Mouse (Mus musculus) embryonic facial prominence, embryonic 13.5 days (tissue): Measurements from ENCODE around the gene Wdr20. TPM values are rescaled to one million over a fixed set of nuclear protein-coding genes. Genes with fewer than 3 reads are reported as not detected.

Experiments used
- ATAC-seq: fragments of 200-750 bp; cut with Nextera tagmentation; 2 replicates; pipeline ENCODE4 v1.8.0; 2017; ENCODE audit warnings: low read depth; ENCODE audit not compliant: insufficient number of reproducible peaks, insufficient read depth, low FRiP score, low TSS enrichment
- H3K27ac ChIP-seq: fragments of 300-500 bp; sonication (generic); 2 replicates; pipeline ENCODE4 v1.5.1; 2015; ENCODE audit warnings: moderate library complexity, mild to moderate bottlenecking, inconsistent platforms
- H3K27me3 ChIP-seq: fragments of 300-500 bp; sonication (generic); 2 replicates; pipeline ENCODE4 v1.6.1; 2015; ENCODE audit warnings: mild to moderate bottlenecking, inconsistent platforms
- H3K36me3 ChIP-seq: fragments of 300-500 bp; sonication (generic); 2 replicates; pipeline ENCODE4 v1.6.1; 2015; ENCODE audit warnings: mild to moderate bottlenecking, inconsistent platforms
- H3K4me1 ChIP-seq: fragments of 300-500 bp; sonication (generic); 2 replicates; pipeline ENCODE4 v1.6.1; 2015; ENCODE audit warnings: inconsistent platforms
- H3K4me2 ChIP-seq: fragments of 300-500 bp; sonication (generic); 2 replicates; pipeline ENCODE4 v1.6.1; 2015; ENCODE audit warnings: moderate library complexity, mild to moderate bottlenecking, inconsistent platforms
- H3K4me3 ChIP-seq: fragments of 300-500 bp; sonication (generic); 2 replicates; pipeline ENCODE4 v1.5.1; 2015; ENCODE audit warnings: mild to moderate bottlenecking, inconsistent platforms
- H3K9ac ChIP-seq: fragments of 300-500 bp; sonication (generic); 2 replicates; pipeline ENCODE4 v1.6.1; 2015; ENCODE audit warnings: mild to moderate bottlenecking, inconsistent platforms
- H3K9me3 ChIP-seq: fragments of 300-500 bp; sonication (generic); 2 replicates; pipeline ENCODE4 v1.6.1; 2016; ENCODE audit warnings: inconsistent platforms
- WGBS: fragments of 180-500 bp; shearing (Covaris S2); methylation state at CpG from one replicate; pipeline ENCODE4 v1.1.7; 2015; ENCODE audit warnings: mixed read lengths; 5-methylcytosine and 5-hydroxymethylcytosine counted together
- polyA plus RNA-seq: library from polyadenylated mRNA; unstranded; fragments of >200 nt; fragmentation: Nextera tagmentation; extraction: Ambion mirVana; gene quantifications from 2 replicates; pipeline ENCODE4 v1.2.1, GENCODE M21; 2015

Gene Wdr20
- polyA plus RNA-seq, 1 experiment from 2014 or later: 31.5 TPM

GRCm38 (mm10) chr12:110835182-110835581 is 97.4 kb downstream of the Wdr20 start:
- H3K4me3 ChIP-seq: no peak overlapping the region
- H3K9me3 ChIP-seq: no peaks in the 10 kb centered on the region
- no peak overlapping the region for H3K9ac ChIP-seq
- 97% methylated on average over 3 of the region's 3 CpGs for whole genome bisulfite sequencing
- ATAC-seq: no peak
- no peaks in the 10 kb centered on the region for H3K27me3 ChIP-seq
- peaks cover 16% of the 10 kb centered on the region for H3K4me1 ChIP-seq
- no peaks in the 10 kb centered on the region for H3K36me3 ChIP-seq
- H3K27ac ChIP-seq: no peak overlapping the region
- H3K4me2 ChIP-seq: no peak overlapping the region

GRCm38 (mm10) chr12:110836729-110837128 is 99.0 kb downstream of the Wdr20 start:
- Histone ChIP-seq H3K4me3 (no peak overlapping the region), H3K4me1 (peaks cover 16% of the 10 kb centered on the region), H3K36me3 (no peaks in the 10 kb centered on the region), H3K27ac (peak overlapping the region; percentile 48; the same call in 1 of the 2 replicates), H3K27me3 (no peaks in the 10 kb centered on the region), H3K9ac (peak overlapping the region; percentile 44; the same call in 1 of the 2 replicates), H3K9me3 (no peaks in the 10 kb centered on the region), H3K4me2 (peak overlapping the region; percentile 32; the same call in 1 of the 2 replicates)
- WGBS: 39% methylated on average over 6 of the region's 6 CpGs
- no peak for ATAC-seq

- Histone ChIP-seq H3K4me1 (peaks cover 16% of the 10 kb centered on the region), H3K9ac (peak overlapping the region; percentile 44; the same call in 1 of the 2 replicates), H3K4me2 (peak overlapping the region; percentile 32; the same call in 1 of the 2 replicates), H3K4me3 (no peak overlapping the region), H3K9me3 (no peaks in the 10 kb centered on the region), H3K27me3 (no peaks in the 10 kb centered on the region), H3K36me3 (no peaks in the 10 kb centered on the region), H3K27ac (peak overlapping the region; percentile 48; the same call in 1 of the 2 replicates)
- WGBS: 28% methylated on average over 5 of the region's 5 CpGs
- ATAC-seq: no peak
These were observed 99.6 kb downstream of the Wdr20 start for GRCm38 (mm10) chr12:110837192-110837841.

- WGBS: 89% methylated on average over 8 of the region's 8 CpGs
- peaks cover 16% of the 10 kb centered on the region for H3K4me1 ChIP-seq
- H3K4me2 ChIP-seq: no peak overlapping the region
- H3K36me3 ChIP-seq: no peaks in the 10 kb centered on the region
- H3K9me3 ChIP-seq: no peaks in the 10 kb centered on the region
- H3K27me3 ChIP-seq: no peaks in the 10 kb centered on the region
- no peak overlapping the region for H3K27ac ChIP-seq
- H3K9ac ChIP-seq: no peak overlapping the region
- no peak overlapping the region for H3K4me3 ChIP-seq
- no peak for ATAC-seq
These were observed 100.1 kb downstream of the Wdr20 start for GRCm38 (mm10) chr12:110837850-110838249.

GRCm38 (mm10) chr12:110840348-110841198 is 102.8 kb downstream of the Wdr20 start, which contains the start of gene Mok:
Mok (minus strand) TSS chr12:110840939.
- Histone ChIP-seq H3K27ac (peak within 1 kb of the TSS; percentile 12; the same call in 1 of the 2 replicates), H3K4me1 (peaks cover 27% of the 10 kb centered on the region), H3K9me3 (no peaks in the 10 kb centered on the region), H3K36me3 (no peaks in the 10 kb centered on the region), H3K9ac (peak within 1 kb of the TSS; percentile 76), H3K4me3 (peak within 1 kb of the TSS; percentile 73), H3K4me2 (peak within 1 kb of the TSS; percentile 65), H3K27me3 (0 out of 2 replicates have a peak, but pooled peaks cover 3% of the 10 kb centered on the region)
- under 1% methylated on average over 71 of the region's 71 CpGs for WGBS
- ATAC-seq: peak; percentile 69; the same call in 1 of the 2 replicates

- Histone ChIP-seq H3K4me2 (no peak overlapping the region), H3K4me1 (peaks cover 32% of the 10 kb centered on the region), H3K27me3 (peaks cover 14% of the 10 kb centered on the region), H3K27ac (no peak overlapping the region), H3K9ac (no peak overlapping the region), H3K4me3 (no peak overlapping the region), H3K36me3 (no peaks in the 10 kb centered on the region), H3K9me3 (no peaks in the 10 kb centered on the region)
- WGBS: 68% methylated on average over 5 of the region's 5 CpGs
- no peak for ATAC-seq
These were observed 104.2 kb downstream of the Wdr20 start for GRCm38 (mm10) chr12:110841731-110842493.

- WGBS: 19% methylated on average over 32 of the region's 32 CpGs
- peak overlapping the region; percentile 67 for H3K4me2 ChIP-seq
These were observed 105.7 kb downstream of the Wdr20 start for GRCm38 (mm10) chr12:110843194-110844048.

GRCm38 (mm10) chr12:110844227-110845130 is 106.7 kb downstream of the Wdr20 start:
- WGBS: 1% methylated on average over 42 of the region's 42 CpGs
- peak overlapping the region; percentile 56 for H3K27ac ChIP-seq

More at GRCm38 (mm10) chr12:110843194-110844048, 105.7 kb downstream of the Wdr20 start:
- Histone ChIP-seq H3K4me1 (peaks cover 23% of the 10 kb centered on the region), H3K4me3 (peak overlapping the region; percentile 51), H3K9me3 (no peaks in the 10 kb centered on the region), H3K27me3 (peaks cover 16% of the 10 kb centered on the region), H3K27ac (no peak overlapping the region), H3K36me3 (no peaks in the 10 kb centered on the region), H3K9ac (peak overlapping the region; percentile 71)
- peak; percentile 11; the same call in 1 of the 2 replicates for ATAC-seq

GRCm38 (mm10) chr12:110845131-110845880 is 107.6 kb downstream of the Wdr20 start:
- Histone ChIP-seq H3K4me3 (peak overlapping the region; percentile 51), H3K36me3 (no peaks in the 10 kb centered on the region), H3K4me2 (peak overlapping the region; percentile 67), H3K9me3 (no peaks in the 10 kb centered on the region), H3K27ac (peak overlapping the region; percentile 56), H3K9ac (peak overlapping the region; percentile 71), H3K27me3 (peaks cover 16% of the 10 kb centered on the region), H3K4me1 (peaks cover 18% of the 10 kb centered on the region)
- WGBS: under 1% methylated on average over 36 of the region's 36 CpGs
- ATAC-seq: peak; percentile 80

More at GRCm38 (mm10) chr12:110844227-110845130, 106.7 kb downstream of the Wdr20 start:
- Histone ChIP-seq H3K36me3 (no peaks in the 10 kb centered on the region), H3K9me3 (no peaks in the 10 kb centered on the region), H3K9ac (peak overlapping the region; percentile 71), H3K27me3 (peaks cover 16% of the 10 kb centered on the region), H3K4me2 (peak overlapping the region; percentile 67), H3K4me3 (peak overlapping the region; percentile 51), H3K4me1 (peaks cover 23% of the 10 kb centered on the region)
- no peak for ATAC-seq
